Mouse (Mus musculus): ENCODE measurements at regions not wholly inside any gene's neighbourhood (a gene's known extent, or its start where the extent isn't known, plus 50 kb on each side); places are given as distances from the start of the nearest gene placed in this dataset.

DNA sequence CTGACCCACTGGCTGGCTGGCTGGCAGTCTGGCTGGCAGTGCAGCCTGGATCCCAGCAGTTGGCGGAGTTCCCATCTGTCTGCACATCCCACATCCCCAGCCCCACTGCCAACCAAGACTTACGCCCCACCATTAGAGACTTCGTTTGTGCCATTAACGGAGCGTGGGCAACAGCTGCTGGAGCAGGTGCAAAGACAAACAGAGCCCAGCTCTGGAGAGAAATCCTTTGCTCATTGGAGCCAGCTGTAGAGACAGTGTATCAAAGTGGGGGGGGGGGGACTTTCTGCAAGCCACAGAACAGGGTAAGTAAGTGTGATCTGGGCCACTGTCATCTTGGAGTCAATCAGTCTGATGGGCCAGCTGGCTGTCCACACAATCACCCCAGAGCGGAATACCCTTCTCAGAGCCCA, 52.3 kb downstream of the Rplp1 start:
- Histone ChIP-seq H3K4me1 (ENCODE audit: control insufficient read depth, insufficient read depth, low read length) (no peaks in the 10 kb centered on the region), H3K27ac (ENCODE audit: insufficient read depth, low read depth, low read length) (no peak overlapping the region), H3K27me3 (replicated peaks; ENCODE audit: control insufficient read depth, insufficient read depth, low read length) (no peaks in the 10 kb centered on the region), H3K4me3 (ENCODE audit: insufficient read depth, low read depth, low read length) (no peak overlapping the region), H3K36me3 (ENCODE audit: control insufficient read depth, insufficient read depth, low read length) (no peaks in the 10 kb centered on the region)
- WGBS: 79% methylated on average over 6 of the region's 6 CpGs
- DNase-seq: no peak
- TF ChIP-seq CTCF (conservative IDR thresholded peaks at IDR 0.05; ENCODE audit: insufficient read depth, insufficient read length, low read depth, low read length) (no peak), POLR2A (IDR thresholded peaks at IDR 0.05; ENCODE audit: low read depth, low read length) (no peak)

DNA sequence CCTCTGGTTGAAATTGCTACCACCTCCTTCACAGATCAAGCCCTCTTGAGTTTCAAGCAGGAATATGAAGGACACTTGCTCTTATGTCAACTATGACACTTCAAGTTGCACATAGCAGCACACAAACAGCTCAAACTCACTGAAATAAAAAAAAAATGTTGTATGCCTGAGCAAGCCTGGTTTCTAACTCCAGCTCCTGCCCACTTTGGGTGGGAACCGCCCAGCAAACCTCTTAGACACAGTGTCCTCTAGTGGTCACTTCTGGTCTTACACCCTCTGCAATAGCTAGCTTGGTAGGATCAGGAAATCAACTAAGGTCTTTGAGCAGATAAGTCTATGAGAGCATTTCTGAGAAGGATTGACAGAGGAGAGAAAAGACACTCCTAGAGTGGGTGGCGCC, 54.2 kb downstream of the Rplp1 start:
- peak; percentile 65 for DNase-seq

DNA sequence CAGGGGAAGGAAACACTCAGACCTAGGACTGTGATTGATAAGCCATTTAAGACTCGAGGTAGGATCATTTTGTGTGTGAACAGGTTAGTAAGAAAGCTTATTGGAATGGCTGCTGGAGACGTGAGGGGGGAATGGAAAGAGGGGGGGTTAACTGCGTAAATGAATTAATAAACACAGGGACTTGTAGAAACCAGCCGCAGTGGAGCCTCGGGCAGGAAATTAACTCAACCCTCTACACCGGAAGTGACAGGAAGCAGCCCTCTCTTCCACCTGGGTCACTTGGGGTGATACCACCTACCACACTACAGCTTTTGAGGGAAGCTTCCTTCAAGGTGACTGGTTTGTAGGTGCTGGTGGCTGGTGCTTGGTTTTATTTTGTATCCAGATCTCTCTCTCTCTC, 54.9 kb downstream of the Rplp1 start:
- DNase-seq: no peak
- Histone ChIP-seq H3K27ac (ENCODE audit: insufficient read depth, low read depth, low read length) (no peak overlapping the region), H3K4me3 (ENCODE audit: insufficient read depth, low read depth, low read length) (no peak overlapping the region), H3K4me1 (ENCODE audit: control insufficient read depth, insufficient read depth, low read length) (no peaks in the 10 kb centered on the region), H3K27me3 (replicated peaks; ENCODE audit: control insufficient read depth, insufficient read depth, low read length) (no peaks in the 10 kb centered on the region), H3K36me3 (ENCODE audit: control insufficient read depth, insufficient read depth, low read length) (no peaks in the 10 kb centered on the region)
- TF ChIP-seq CTCF (conservative IDR thresholded peaks at IDR 0.05; ENCODE audit: insufficient read depth, insufficient read length, low read depth, low read length) (no peak), POLR2A (IDR thresholded peaks at IDR 0.05; ENCODE audit: low read depth, low read length) (no peak)
- 33% methylated on average over 6 of the region's 6 CpGs for WGBS

More for the DNA sequence above, 54.2 kb downstream of the Rplp1 start:
- Histone ChIP-seq H3K4me1 (ENCODE audit: control insufficient read depth, insufficient read depth, low read length) (no peaks in the 10 kb centered on the region), H3K36me3 (ENCODE audit: control insufficient read depth, insufficient read depth, low read length) (no peaks in the 10 kb centered on the region), H3K27me3 (replicated peaks; ENCODE audit: control insufficient read depth, insufficient read depth, low read length) (no peaks in the 10 kb centered on the region), H3K4me3 (ENCODE audit: insufficient read depth, low read depth, low read length) (no peak overlapping the region), H3K27ac (ENCODE audit: insufficient read depth, low read depth, low read length) (no peak overlapping the region)
- no peak for TF ChIP-seq POLR2A (IDR thresholded peaks at IDR 0.05; ENCODE audit: low read depth, low read length)
- TF ChIP-seq CTCF (conservative IDR thresholded peaks at IDR 0.05; ENCODE audit: insufficient read depth, insufficient read length, low read depth, low read length): peak; percentile 83
- WGBS: 21% methylated on average over 2 of the region's 2 CpGs

DNA sequence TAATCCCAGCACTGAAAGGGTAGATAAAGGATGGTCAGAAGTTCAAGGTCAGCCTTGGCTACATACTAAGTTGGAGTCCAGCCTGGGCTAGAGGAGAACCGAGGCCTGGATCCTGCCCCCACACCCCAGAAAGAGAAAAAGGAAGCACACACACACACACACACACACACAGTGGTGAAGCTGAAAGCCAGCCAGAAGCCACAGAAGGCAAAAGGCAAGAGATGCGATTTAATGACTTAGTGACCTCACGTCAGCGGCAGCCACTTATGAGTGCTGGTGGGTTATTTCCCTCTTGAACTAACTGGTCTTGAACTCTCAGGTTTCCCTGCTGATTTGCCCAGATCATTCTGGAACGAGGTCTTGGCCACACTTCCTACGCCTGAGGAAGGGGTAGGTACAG, 56.5 kb downstream of the Rplp1 start:
- no peaks in the 10 kb centered on the region for H3K4me1 ChIP-seq (ENCODE audit: control insufficient read depth, insufficient read depth, low read length)
- no peak overlapping the region for H3K4me3 ChIP-seq (ENCODE audit: insufficient read depth, low read depth, low read length)
- DNase-seq: no peak
- 83% methylated on average over 6 of the region's 6 CpGs for WGBS
- H3K27ac ChIP-seq (ENCODE audit: insufficient read depth, low read depth, low read length): no peak overlapping the region
- H3K36me3 ChIP-seq (ENCODE audit: control insufficient read depth, insufficient read depth, low read length): no peaks in the 10 kb centered on the region
- H3K27me3 ChIP-seq (replicated peaks; ENCODE audit: control insufficient read depth, insufficient read depth, low read length): no peaks in the 10 kb centered on the region
- TF ChIP-seq POLR2A (IDR thresholded peaks at IDR 0.05; ENCODE audit: low read depth, low read length) (no peak), CTCF (conservative IDR thresholded peaks at IDR 0.05; ENCODE audit: insufficient read depth, insufficient read length, low read depth, low read length) (no peak)

DNA sequence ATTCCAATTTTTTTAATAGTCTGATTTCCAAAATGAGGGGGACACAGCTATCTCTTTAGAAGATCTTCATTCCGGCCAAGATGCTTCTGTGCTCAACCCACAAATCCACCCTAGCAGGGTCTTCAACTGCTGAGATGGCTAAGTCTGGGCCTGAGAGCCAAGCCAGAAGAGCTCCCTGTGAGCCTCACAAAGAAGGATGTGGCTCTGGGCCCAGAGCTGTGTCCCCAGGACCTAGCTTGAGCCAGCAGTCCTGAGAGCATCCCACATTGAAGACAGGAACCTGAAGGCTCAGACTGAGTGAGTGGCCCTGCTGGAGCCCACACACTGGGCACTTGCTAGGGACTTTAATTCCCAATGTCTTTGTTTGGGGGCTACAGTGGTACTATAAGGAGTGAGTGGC, 57.7 kb downstream of the Rplp1 start:
- Histone ChIP-seq H3K27ac (ENCODE audit: insufficient read depth, low read depth, low read length) (no peak overlapping the region), H3K27me3 (replicated peaks; ENCODE audit: control insufficient read depth, insufficient read depth, low read length) (no peaks in the 10 kb centered on the region), H3K4me3 (ENCODE audit: insufficient read depth, low read depth, low read length) (no peak overlapping the region), H3K4me1 (ENCODE audit: control insufficient read depth, insufficient read depth, low read length) (no peaks in the 10 kb centered on the region), H3K36me3 (ENCODE audit: control insufficient read depth, insufficient read depth, low read length) (no peaks in the 10 kb centered on the region)
- WGBS: 82% methylated on average over 1 of the region's 1 CpGs
- TF ChIP-seq POLR2A (IDR thresholded peaks at IDR 0.05; ENCODE audit: low read depth, low read length): no peak
- no peak for TF ChIP-seq CTCF (conservative IDR thresholded peaks at IDR 0.05; ENCODE audit: insufficient read depth, insufficient read length, low read depth, low read length)
- no peak for DNase-seq

DNA sequence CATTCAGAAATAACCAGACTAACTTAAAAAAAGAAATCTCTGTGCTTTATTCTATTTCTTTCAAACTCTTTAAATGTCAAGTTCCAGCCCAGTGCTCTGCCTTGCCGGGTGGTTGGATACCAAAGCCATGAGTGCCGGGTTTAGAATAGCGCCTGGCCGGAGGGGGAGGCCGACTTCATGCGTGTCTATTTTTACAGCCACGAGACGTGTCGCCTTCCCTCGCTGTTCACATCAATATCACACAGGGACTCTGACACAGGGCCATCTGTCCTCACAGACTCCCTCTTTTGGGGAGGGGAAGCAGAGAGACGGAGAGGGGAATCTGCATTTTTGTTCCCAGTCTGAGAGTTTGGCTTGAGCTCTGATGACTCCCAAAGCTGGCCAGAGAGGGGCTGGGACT, 58.7 kb downstream of the Rplp1 start:
- Histone ChIP-seq H3K27ac (ENCODE audit: insufficient read depth, low read depth, low read length) (no peak overlapping the region), H3K4me1 (ENCODE audit: control insufficient read depth, insufficient read depth, low read length) (no peaks in the 10 kb centered on the region), H3K36me3 (ENCODE audit: control insufficient read depth, insufficient read depth, low read length) (no peaks in the 10 kb centered on the region), H3K4me3 (ENCODE audit: insufficient read depth, low read depth, low read length) (no peak overlapping the region), H3K27me3 (replicated peaks; ENCODE audit: control insufficient read depth, insufficient read depth, low read length) (no peaks in the 10 kb centered on the region)
- TF ChIP-seq CTCF (conservative IDR thresholded peaks at IDR 0.05; ENCODE audit: insufficient read depth, insufficient read length, low read depth, low read length) (no peak), POLR2A (IDR thresholded peaks at IDR 0.05; ENCODE audit: low read depth, low read length) (no peak)
- DNase-seq: no peak
- WGBS: 53% methylated on average over 11 of the region's 11 CpGs

DNA sequence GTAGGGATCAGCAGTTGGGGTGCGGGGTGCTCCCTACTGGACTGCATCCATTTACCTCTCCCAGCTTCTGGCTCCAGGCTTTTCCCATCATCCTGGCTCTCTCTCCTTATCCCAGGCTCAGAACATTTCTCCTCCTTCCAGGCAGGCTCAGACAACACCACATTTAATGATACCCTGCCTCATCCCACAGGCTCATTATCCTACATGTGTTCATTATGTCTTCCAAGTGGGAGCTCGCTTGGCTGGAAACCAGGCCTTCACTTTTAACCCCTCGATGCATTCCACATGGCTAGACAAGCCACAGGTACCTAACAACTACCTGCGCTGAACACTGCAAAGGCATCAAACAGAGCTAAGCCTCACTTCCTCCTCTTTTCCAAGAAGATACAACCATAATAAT, 60.5 kb downstream of the Rplp1 start:
- 87% methylated on average over 4 of the region's 4 CpGs for WGBS
- H3K27ac ChIP-seq (ENCODE audit: insufficient read depth, low read depth, low read length): no peak overlapping the region
- no peak for DNase-seq
- no peak overlapping the region for H3K4me3 ChIP-seq (ENCODE audit: insufficient read depth, low read depth, low read length)
- H3K4me1 ChIP-seq (ENCODE audit: control insufficient read depth, insufficient read depth, low read length): no peaks in the 10 kb centered on the region
- no peak for TF ChIP-seq POLR2A (IDR thresholded peaks at IDR 0.05; ENCODE audit: low read depth, low read length)
- TF ChIP-seq CTCF (conservative IDR thresholded peaks at IDR 0.05; ENCODE audit: insufficient read depth, insufficient read length, low read depth, low read length): no peak
- no peaks in the 10 kb centered on the region for H3K27me3 ChIP-seq (replicated peaks; ENCODE audit: control insufficient read depth, insufficient read depth, low read length)
- H3K36me3 ChIP-seq (ENCODE audit: control insufficient read depth, insufficient read depth, low read length): no peaks in the 10 kb centered on the region

DNA sequence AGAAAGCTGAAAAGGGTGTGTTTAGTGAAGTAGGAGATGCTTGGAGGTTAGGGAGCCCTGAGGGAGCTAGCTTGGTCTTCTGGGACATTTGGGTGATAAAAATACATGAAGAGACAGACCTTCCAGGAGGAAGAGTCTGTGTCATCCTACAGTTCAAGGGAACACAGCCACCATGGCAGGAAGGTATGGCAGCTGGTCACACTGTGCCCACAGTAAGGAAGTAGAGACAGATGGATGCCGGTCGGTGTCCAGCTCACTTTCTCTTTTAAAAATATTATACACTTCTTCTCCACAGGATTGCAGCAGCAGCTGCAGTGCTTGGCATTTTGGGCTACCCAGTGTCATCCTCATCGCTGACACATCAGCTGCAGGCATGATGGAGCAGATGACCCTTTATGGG, 63.0 kb downstream of the Rplp1 start:
- H3K4me3 ChIP-seq (ENCODE audit: insufficient read depth, low read depth, low read length): no peak overlapping the region

More for the DNA sequence above, 63.0 kb downstream of the Rplp1 start:
- WGBS: 99% methylated on average over 3 of the region's 3 CpGs
- TF ChIP-seq POLR2A (IDR thresholded peaks at IDR 0.05; ENCODE audit: low read depth, low read length): no peak
- no peak for TF ChIP-seq CTCF (conservative IDR thresholded peaks at IDR 0.05; ENCODE audit: insufficient read depth, insufficient read length, low read depth, low read length)
- Histone ChIP-seq H3K27ac (ENCODE audit: insufficient read depth, low read depth, low read length) (no peak overlapping the region), H3K4me1 (ENCODE audit: control insufficient read depth, insufficient read depth, low read length) (no peaks in the 10 kb centered on the region), H3K36me3 (ENCODE audit: control insufficient read depth, insufficient read depth, low read length) (no peaks in the 10 kb centered on the region), H3K27me3 (replicated peaks; ENCODE audit: control insufficient read depth, insufficient read depth, low read length) (no peaks in the 10 kb centered on the region)
- no peak for DNase-seq
